Mouse (Mus musculus) heart, adult 2 months (tissue): Measurements from ENCODE around the gene Akt3.

Source experiments
- EP300 ChIP-seq: fragments of 200-500 bp; IDR thresholded peaks from 2 replicates; pipeline ENCODE4 v1.6.1; 2011; ENCODE audit warnings: low read depth, low read length, control low read depth; ENCODE audit not compliant: insufficient read depth
- POLR2A ChIP-seq: fragments of 200-500 bp; IDR thresholded peaks from 2 replicates; pipeline ENCODE4 v1.6.1; 2011; ENCODE audit warnings: mild to moderate bottlenecking, low read depth, low read length, control low read depth; ENCODE audit not compliant: insufficient read depth

GRCm38 (mm10) chr1:176997711-176998689 is 260.0 kb downstream of the Akt3 start:
- TF ChIP-seq POLR2A (no peak), EP300 (no peak)
